Mouse (Mus musculus) limb, embryonic 14.5 days (tissue): ENCODE data around the gene Cfap299. TPM values are rescaled to one million over a fixed set of nuclear protein-coding genes. Genes with fewer than 3 reads are reported as not detected.
"Not testable (repeated sequence)": the region's sequence is repeated elsewhere in the genome, so short reads cannot be mapped to it uniquely, and the experiment has no call there.

Experiments used
- ATAC-seq: fragments of 200-750 bp; cut with Nextera tagmentation; 2 replicates; pipeline ENCODE4 v1.8.0; 2017; ENCODE audit warnings: low read depth, moderate number of reproducible peaks, moderate TSS enrichment; ENCODE audit not compliant: low FRiP score
- DNase-seq: peaks from one replicate; pipeline ENCODE4 v3.0.0-alpha.2; 2015; ENCODE audit warnings: low spot score
- H3K27ac ChIP-seq: fragments of 300-500 bp; sonication (generic); replicated peaks from 2 replicates; pipeline ENCODE4 v1.5.1; 2014; ENCODE audit warnings: low read depth, mild to moderate bottlenecking, low read length, moderate library complexity, mixed read lengths
- H3K27me3 ChIP-seq: fragments of 300-500 bp; sonication (generic); 2 replicates; pipeline ENCODE4 v1.6.1; 2014; ENCODE audit warnings: low read length, mixed read lengths; ENCODE audit not compliant: control insufficient read depth, insufficient read depth
- H3K36me3 ChIP-seq: fragments of 300-500 bp; sonication (generic); 2 replicates; pipeline ENCODE4 v1.6.1; 2014; ENCODE audit warnings: mild to moderate bottlenecking, low read length, moderate library complexity, mixed read lengths; ENCODE audit not compliant: control insufficient read depth, insufficient read depth
- H3K4me1 ChIP-seq: fragments of 300-500 bp; sonication (generic); 2 replicates; pipeline ENCODE4 v1.6.1; 2014; ENCODE audit warnings: antibody characterized with exemption, low read length, mixed read lengths; ENCODE audit not compliant: control insufficient read depth, insufficient read depth
- H3K4me2 ChIP-seq: fragments of 300-500 bp; sonication (generic); replicated peaks from 2 replicates; pipeline ENCODE4 v1.6.1; 2014; ENCODE audit warnings: low read depth, mild to moderate bottlenecking, low read length, moderate library complexity; ENCODE audit not compliant: severe bottlenecking
- H3K4me3 ChIP-seq: fragments of 300-500 bp; sonication (generic); replicated peaks from 2 replicates; pipeline ENCODE4 v1.5.1; 2014; ENCODE audit warnings: low read length
- H3K9ac ChIP-seq: fragments of 300-500 bp; sonication (generic); 2 replicates; pipeline ENCODE4 v1.6.1; 2014; ENCODE audit warnings: mild to moderate bottlenecking, low read depth, low read length, moderate library complexity; ENCODE audit not compliant: severe bottlenecking
- H3K9me3 ChIP-seq: fragments of 300-500 bp; sonication (generic); 2 replicates; pipeline ENCODE4 v1.6.1; 2016; ENCODE audit warnings: low read length; ENCODE audit not compliant: control insufficient read depth
- POLR2A ChIP-seq: fragments of 200-500 bp; IDR thresholded peaks from 2 replicates; pipeline ENCODE4 v1.8.0; 2012; ENCODE audit warnings: inconsistent platforms, mild to moderate bottlenecking, moderate library complexity, borderline replicate concordance; ENCODE audit not compliant: insufficient read depth, insufficient read length; ENCODE audit errors: extremely low read depth
- WGBS: fragments of 180-500 bp; shearing (Covaris S2); extraction: QIAGEN DNeasy Blood & Tissue Kit; methylation state at CpG from one replicate; pipeline ENCODE4 v1.1.7; 2014; 5-methylcytosine and 5-hydroxymethylcytosine counted together
- polyA plus RNA-seq, 2 experiments: library from polyadenylated mRNA; depleted of rRNA in 1 of 2; stranded (reverse) in 1 of 2; unstranded in 1 of 2; fragments of >200 nt; fragmentation: Nextera tagmentation in 1 of 2; extraction: Ambion mirVana in 1 of 2; gene quantifications; 2 replicates each; pipeline versions ENCODE4 v1.2.1 to v1.2.3; 2012 to 2014

Cfap299 gene
- polyA plus RNA-seq, 2 experiments: 0.15 to 0.74 TPM

GRCm38 (mm10) chr5:98293049-98293715 is 35.9 kb upstream of the Cfap299 start:
- H3K4me2 ChIP-seq: peak overlapping the region; percentile 40
- TF ChIP-seq POLR2A: no peak
- ATAC-seq: no peak
- peak overlapping the region; percentile 21 for H3K4me3 ChIP-seq
- no peak overlapping the region for H3K27ac ChIP-seq
- no peaks in the 10 kb centered on the region for H3K4me1 ChIP-seq
- no peaks in the 10 kb centered on the region for H3K36me3 ChIP-seq
- no peak for DNase-seq
- H3K9ac ChIP-seq: peak overlapping the region; percentile 17; the same call in 1 of the 2 replicates
- H3K9me3 ChIP-seq: no peaks in the 10 kb centered on the region
- H3K27me3 ChIP-seq: peaks cover 28% of the 10 kb centered on the region
- WGBS: under 1% methylated on average over 12 of the region's 12 CpGs

- no peak for DNase-seq
- H3K4me1 ChIP-seq: no peaks in the 10 kb centered on the region
- no peaks in the 10 kb centered on the region for H3K36me3 ChIP-seq
- no peaks in the 10 kb centered on the region for H3K9me3 ChIP-seq
- WGBS: 71% methylated on average over 4 of the region's 4 CpGs
- 0 out of 2 replicates have a peak, but pooled peaks cover 2% of the 10 kb centered on the region for H3K27me3 ChIP-seq
- H3K9ac ChIP-seq: no peak overlapping the region
- ATAC-seq: no peak
- no peak for TF ChIP-seq POLR2A
- H3K4me2 ChIP-seq: no peak overlapping the region
- no peak overlapping the region for H3K27ac ChIP-seq
- no peak overlapping the region for H3K4me3 ChIP-seq
These were observed 29.0 kb upstream of the Cfap299 start for GRCm38 (mm10) chr5:98300079-98300478.

GRCm38 (mm10) chr5:98305673-98306072 is 23.4 kb upstream of the Cfap299 start:
- no peak for ATAC-seq
- Histone ChIP-seq H3K27me3 (no peaks in the 10 kb centered on the region), H3K4me2 (no peak overlapping the region), H3K36me3 (no peaks in the 10 kb centered on the region), H3K4me1 (no peaks in the 10 kb centered on the region), H3K9ac (no peak overlapping the region), H3K9me3 (no peaks in the 10 kb centered on the region), H3K4me3 (no peak overlapping the region), H3K27ac (no peak overlapping the region)
- no peak for TF ChIP-seq POLR2A
- 84% methylated on average over 4 of the region's 4 CpGs for WGBS
- DNase-seq: no peak

- DNase-seq (peak; percentile 30), ATAC-seq (no peak)
- Histone ChIP-seq H3K27ac (no peak overlapping the region), H3K9me3 (no peaks in the 10 kb centered on the region), H3K36me3 (no peaks in the 10 kb centered on the region), H3K9ac (no peak overlapping the region), H3K27me3 (no peaks in the 10 kb centered on the region), H3K4me1 (no peaks in the 10 kb centered on the region), H3K4me3 (no peak overlapping the region), H3K4me2 (no peak overlapping the region)
- TF ChIP-seq POLR2A: no peak
- WGBS: 63% methylated on average over 9 of the region's 9 CpGs
These were observed 22.6 kb upstream of the Cfap299 start for GRCm38 (mm10) chr5:98306528-98306927.

- H3K4me1 ChIP-seq: no peaks in the 10 kb centered on the region
- no peak for DNase-seq
- no peak overlapping the region for H3K27ac ChIP-seq
- H3K4me3 ChIP-seq: no peak overlapping the region
- H3K9me3 ChIP-seq: no peaks in the 10 kb centered on the region
- no peak for TF ChIP-seq POLR2A
- no peak for ATAC-seq
- peaks cover 6% of the 10 kb centered on the region; the same call in 1 of the 2 replicates for H3K27me3 ChIP-seq
- H3K4me2 ChIP-seq: no peak overlapping the region
- WGBS: 73% methylated on average over 2 of the region's 2 CpGs
- H3K9ac ChIP-seq: no peak overlapping the region
- H3K36me3 ChIP-seq: no peaks in the 10 kb centered on the region
These were observed 2.5 kb upstream of the Cfap299 start for GRCm38 (mm10) chr5:98326625-98327024.

GRCm38 (mm10) chr5:98343751-98344150 is 14.6 kb downstream of the Cfap299 start:
- ATAC-seq, H3K27me3 ChIP-seq, H3K36me3 ChIP-seq, H3K9me3 ChIP-seq, H3K4me3 ChIP-seq, H3K4me1 ChIP-seq, DNase-seq, H3K4me2 ChIP-seq, H3K27ac ChIP-seq, H3K9ac ChIP-seq: not testable (repeated sequence)
- WGBS: 81% methylated on average over 16 of the region's 16 CpGs
